Mouse (Mus musculus) intestine, embryonic 16.5 days (tissue): ENCODE measurements at regions not wholly inside any gene's neighbourhood (a gene's known extent, or its start where the extent isn't known, plus 50 kb on each side); places are given as distances from the start of the nearest gene placed in this dataset.
A peak's percentile ranks its signal among the peaks of the same experiment; 100 is the strongest.

Experiments used
- ATAC-seq: fragments of 200-750 bp; cut with Nextera tagmentation; 2 replicates; pipeline ENCODE4 v1.8.0; 2017; ENCODE audit warnings: moderate TSS enrichment, moderate library complexity
- H3K27ac ChIP-seq: fragments of 300-500 bp; sonication (generic); 2 replicates; pipeline ENCODE4 v1.5.1; 2014; ENCODE audit warnings: mild to moderate bottlenecking, low read length
- H3K27me3 ChIP-seq: fragments of 300-500 bp; sonication (generic); replicated peaks from 2 replicates; pipeline ENCODE4 v1.6.1; 2014; ENCODE audit warnings: low read length, control low read depth, mixed read lengths; ENCODE audit not compliant: control insufficient read depth, insufficient read depth
- H3K36me3 ChIP-seq: fragments of 300-500 bp; sonication (generic); 2 replicates; pipeline ENCODE4 v1.6.1; 2014; ENCODE audit warnings: low read length, control low read depth; ENCODE audit not compliant: control insufficient read depth, insufficient read depth
- H3K4me1 ChIP-seq: fragments of 300-500 bp; sonication (generic); 2 replicates; pipeline ENCODE4 v1.6.1; 2014; ENCODE audit warnings: low read length, control low read depth, mixed read lengths; ENCODE audit not compliant: control insufficient read depth, insufficient read depth
- H3K4me2 ChIP-seq: fragments of 300-500 bp; sonication (generic); 2 replicates; pipeline ENCODE4 v1.6.1; 2014; ENCODE audit warnings: low read depth, low read length, control low read depth
- H3K4me3 ChIP-seq: fragments of 300-500 bp; sonication (generic); 2 replicates; pipeline ENCODE4 v1.5.1; 2014; ENCODE audit warnings: mild to moderate bottlenecking, low read length
- H3K9ac ChIP-seq: fragments of 300-500 bp; sonication (generic); 2 replicates; pipeline ENCODE4 v1.6.1; 2014; ENCODE audit warnings: low read depth, low read length
- H3K9me3 ChIP-seq: fragments of 300-500 bp; sonication (generic); 2 replicates; pipeline ENCODE4 v1.6.1; 2016; ENCODE audit warnings: low read length, control low read depth; ENCODE audit not compliant: control insufficient read depth
- WGBS: fragments of 180-500 bp; shearing (Covaris S2); extraction: QIAGEN DNeasy Blood & Tissue Kit; methylation state at CpG from one replicate; pipeline ENCODE4 v1.1.7; 2014; 5-methylcytosine and 5-hydroxymethylcytosine counted together

- H3K4me2 ChIP-seq: peak overlapping the region; percentile 24; the same call in 1 of the 2 replicates
- WGBS: 53% methylated on average over 6 of the region's 6 CpGs
- peak; percentile 52 for ATAC-seq
These were observed 213.8 kb upstream of the Spdye4c start for GRCm38 (mm10) chr2:128377176-128377575.

GRCm38 (mm10) chr2:128377680-128378079 lies 213.3 kb upstream of the Spdye4c start:
- H3K4me2 ChIP-seq: no peak overlapping the region
- H3K4me3 ChIP-seq: no peak overlapping the region
- H3K9ac ChIP-seq: no peak overlapping the region
- 56% methylated on average over 10 of the region's 10 CpGs for WGBS
- no peak for ATAC-seq
- H3K4me1 ChIP-seq: peaks cover 5% of the 10 kb centered on the region; the same call in 1 of the 2 replicates
- H3K27ac ChIP-seq: no peak overlapping the region
- no peaks in the 10 kb centered on the region for H3K36me3 ChIP-seq
- no peaks in the 10 kb centered on the region for H3K9me3 ChIP-seq
- no peaks in the 10 kb centered on the region for H3K27me3 ChIP-seq

More at GRCm38 (mm10) chr2:128377176-128377575, 213.8 kb upstream of the Spdye4c start:
- Histone ChIP-seq H3K27ac (no peak overlapping the region), H3K27me3 (no peaks in the 10 kb centered on the region), H3K36me3 (no peaks in the 10 kb centered on the region), H3K9me3 (no peaks in the 10 kb centered on the region), H3K9ac (no peak overlapping the region), H3K4me1 (peaks cover 5% of the 10 kb centered on the region; the same call in 1 of the 2 replicates), H3K4me3 (no peak overlapping the region)

- Histone ChIP-seq H3K9ac (no peak overlapping the region), H3K36me3 (no peaks in the 10 kb centered on the region), H3K27me3 (no peaks in the 10 kb centered on the region), H3K9me3 (no peaks in the 10 kb centered on the region), H3K4me2 (no peak overlapping the region), H3K4me1 (peaks cover 3% of the 10 kb centered on the region; the same call in 1 of the 2 replicates), H3K4me3 (no peak overlapping the region), H3K27ac (no peak overlapping the region)
- ATAC-seq: no peak
- 57% methylated on average over 7 of the region's 7 CpGs for WGBS
These were observed 212.6 kb upstream of the Spdye4c start for GRCm38 (mm10) chr2:128378456-128378855.

GRCm38 (mm10) chr2:128379151-128379550 lies 211.9 kb upstream of the Spdye4c start:
- Histone ChIP-seq H3K4me2 (no peak overlapping the region), H3K4me1 (peaks cover 3% of the 10 kb centered on the region; the same call in 1 of the 2 replicates), H3K27ac (no peak overlapping the region), H3K9ac (no peak overlapping the region), H3K4me3 (no peak overlapping the region), H3K27me3 (no peaks in the 10 kb centered on the region), H3K36me3 (no peaks in the 10 kb centered on the region), H3K9me3 (no peaks in the 10 kb centered on the region)
- 63% methylated on average over 8 of the region's 8 CpGs for WGBS
- ATAC-seq: no peak

- H3K36me3 ChIP-seq: no peaks in the 10 kb centered on the region
- peaks cover 3% of the 10 kb centered on the region; the same call in 1 of the 2 replicates for H3K4me1 ChIP-seq
- H3K9ac ChIP-seq: no peak overlapping the region
- ATAC-seq: no peak
- 49% methylated on average over 8 of the region's 8 CpGs for WGBS
- H3K9me3 ChIP-seq: no peaks in the 10 kb centered on the region
- no peak overlapping the region for H3K4me3 ChIP-seq
- H3K27me3 ChIP-seq: no peaks in the 10 kb centered on the region
- H3K4me2 ChIP-seq: no peak overlapping the region
- H3K27ac ChIP-seq: no peak overlapping the region
These were observed 211.5 kb upstream of the Spdye4c start for GRCm38 (mm10) chr2:128379554-128379953.

- WGBS: 52% methylated on average over 7 of the region's 7 CpGs
- H3K4me1 ChIP-seq: peaks cover 3% of the 10 kb centered on the region; the same call in 1 of the 2 replicates
- no peak for ATAC-seq
These were observed 210.4 kb upstream of the Spdye4c start for GRCm38 (mm10) chr2:128380581-128380980.

GRCm38 (mm10) chr2:128381684-128382205 lies 209.3 kb upstream of the Spdye4c start:
- Histone ChIP-seq H3K27ac (no peak overlapping the region), H3K4me3 (no peak overlapping the region), H3K9me3 (no peaks in the 10 kb centered on the region), H3K27me3 (no peaks in the 10 kb centered on the region), H3K36me3 (no peaks in the 10 kb centered on the region), H3K4me2 (no peak overlapping the region), H3K9ac (no peak overlapping the region), H3K4me1 (peaks cover 5% of the 10 kb centered on the region)
- 88% methylated on average over 5 of the region's 5 CpGs for WGBS
- no peak for ATAC-seq

More at GRCm38 (mm10) chr2:128380581-128380980, 210.4 kb upstream of the Spdye4c start:
- Histone ChIP-seq H3K4me2 (no peak overlapping the region), H3K9me3 (no peaks in the 10 kb centered on the region), H3K27me3 (no peaks in the 10 kb centered on the region), H3K9ac (no peak overlapping the region), H3K36me3 (no peaks in the 10 kb centered on the region), H3K4me3 (no peak overlapping the region), H3K27ac (no peak overlapping the region)

- Histone ChIP-seq H3K27me3 (no peaks in the 10 kb centered on the region), H3K9me3 (no peaks in the 10 kb centered on the region), H3K9ac (no peak overlapping the region), H3K36me3 (no peaks in the 10 kb centered on the region), H3K4me2 (no peak overlapping the region), H3K4me3 (no peak overlapping the region), H3K4me1 (peaks cover 3% of the 10 kb centered on the region; the same call in 1 of the 2 replicates), H3K27ac (no peak overlapping the region)
- ATAC-seq: no peak
- 68% methylated on average over 4 of the region's 4 CpGs for WGBS
These were observed 208.5 kb upstream of the Spdye4c start for GRCm38 (mm10) chr2:128382473-128382872.

GRCm38 (mm10) chr2:128384612-128385011 lies 206.4 kb upstream of the Spdye4c start:
- no peak overlapping the region for H3K4me3 ChIP-seq
- no peak overlapping the region for H3K27ac ChIP-seq
- H3K4me2 ChIP-seq: no peak overlapping the region
- ATAC-seq: no peak
- no peaks in the 10 kb centered on the region for H3K27me3 ChIP-seq
- H3K9me3 ChIP-seq: no peaks in the 10 kb centered on the region
- peaks cover 7% of the 10 kb centered on the region for H3K4me1 ChIP-seq
- WGBS: 62% methylated on average over 10 of the region's 10 CpGs
- no peaks in the 10 kb centered on the region for H3K36me3 ChIP-seq
- H3K9ac ChIP-seq: no peak overlapping the region
